Mouse (Mus musculus) neural tube, embryonic 14.5 days (tissue): ENCODE measurements at regions not wholly inside any gene's neighbourhood (a gene's known extent, or its start where the extent isn't known, plus 50 kb on each side); places are given as distances from the start of the nearest gene placed in this dataset.

Experiments
- ATAC-seq: fragments of 200-750 bp; cut with Nextera tagmentation; 2 replicates; pipeline ENCODE4 v1.8.0; 2017; ENCODE audit warnings: low read depth, mild to moderate bottlenecking, moderate TSS enrichment, moderate library complexity
- H3K27ac ChIP-seq: fragments of 300-500 bp; sonication (generic); 2 replicates; pipeline ENCODE4 v1.5.1; 2014; ENCODE audit warnings: low read depth, mild to moderate bottlenecking, control low read depth, low read length, moderate library complexity, mixed read lengths
- H3K27me3 ChIP-seq: fragments of 300-500 bp; sonication (generic); 2 replicates; pipeline ENCODE4 v1.6.1; 2014; ENCODE audit warnings: low read length; ENCODE audit not compliant: control insufficient read depth, insufficient read depth
- H3K36me3 ChIP-seq: fragments of 300-500 bp; sonication (generic); 2 replicates; pipeline ENCODE4 v1.6.1; 2014; ENCODE audit warnings: low read length, mixed read lengths; ENCODE audit not compliant: control insufficient read depth, insufficient read depth
- H3K4me1 ChIP-seq: fragments of 300-500 bp; sonication (generic); 2 replicates; pipeline ENCODE4 v1.6.1; 2014; ENCODE audit warnings: low read length; ENCODE audit not compliant: control insufficient read depth, insufficient read depth
- H3K4me2 ChIP-seq: fragments of 300-500 bp; sonication (generic); 2 replicates; pipeline ENCODE4 v1.6.1; 2014; ENCODE audit warnings: mild to moderate bottlenecking, low read depth, low read length, control low read depth
- H3K4me3 ChIP-seq: fragments of 300-500 bp; sonication (generic); 2 replicates; pipeline ENCODE4 v1.5.1; 2014; ENCODE audit warnings: low read depth, low read length, control low read depth, mixed read lengths
- H3K9ac ChIP-seq: fragments of 300-500 bp; sonication (generic); replicated peaks from 2 replicates; pipeline ENCODE4 v1.6.1; 2014; ENCODE audit warnings: low read depth, mild to moderate bottlenecking, control low read depth, low read length, mixed read lengths
- H3K9me3 ChIP-seq: fragments of 300-500 bp; sonication (generic); 2 replicates; pipeline ENCODE4 v1.6.1; 2016; ENCODE audit warnings: low read length; ENCODE audit not compliant: control insufficient read depth
- WGBS: fragments of 180-500 bp; shearing (Covaris S2); extraction: QIAGEN DNeasy Blood & Tissue Kit; methylation state at CpG from one replicate; pipeline ENCODE4 v1.1.7; 2014; 5-methylcytosine and 5-hydroxymethylcytosine counted together

GRCm38 (mm10) chr15:8868021-8868420 is 99.7 kb upstream of the Ranbp3l start:
- no peaks in the 10 kb centered on the region for H3K27me3 ChIP-seq
- H3K27ac ChIP-seq, result no peak overlapping the region
- H3K9ac ChIP-seq, result no peak overlapping the region
- no peaks in the 10 kb centered on the region for H3K9me3 ChIP-seq
- WGBS, result 85% methylated on average over 2 of the region's 2 CpGs
- H3K36me3 ChIP-seq, result no peaks in the 10 kb centered on the region
- no peak overlapping the region for H3K4me2 ChIP-seq
- H3K4me1 ChIP-seq, result no peaks in the 10 kb centered on the region
- ATAC-seq, result no peak
- no peak overlapping the region for H3K4me3 ChIP-seq

GRCm38 (mm10) chr15:8867160-8867891 is 100.4 kb upstream of the Ranbp3l start:
- 47% methylated on average over 7 of the region's 7 CpGs for WGBS
- no peaks in the 10 kb centered on the region for H3K4me1 ChIP-seq
- H3K27ac ChIP-seq, result no peak overlapping the region
- no peaks in the 10 kb centered on the region for H3K9me3 ChIP-seq
- H3K9ac ChIP-seq, result no peak overlapping the region
- no peak overlapping the region for H3K4me2 ChIP-seq
- 0 out of 2 replicates have a peak, but pooled peaks have one; percentile 52 for ATAC-seq
- H3K4me3 ChIP-seq, result no peak overlapping the region
- H3K36me3 ChIP-seq, result no peaks in the 10 kb centered on the region
- H3K27me3 ChIP-seq, result no peaks in the 10 kb centered on the region

- Histone ChIP-seq H3K36me3 (no peaks in the 10 kb centered on the region), H3K4me2 (no peak overlapping the region), H3K4me1 (no peaks in the 10 kb centered on the region), H3K9me3 (no peaks in the 10 kb centered on the region), H3K27ac (no peak overlapping the region), H3K27me3 (no peaks in the 10 kb centered on the region), H3K9ac (no peak overlapping the region), H3K4me3 (no peak overlapping the region)
- WGBS, result 35% methylated on average over 8 of the region's 8 CpGs
- peak; percentile 70 for ATAC-seq
Observed at GRCm38 (mm10) chr15:8865089-8865933, 102.4 kb upstream of the Ranbp3l start.

- H3K4me1 ChIP-seq, result no peaks in the 10 kb centered on the region
- H3K27ac ChIP-seq, result no peak overlapping the region
- 38% methylated on average over 11 of the region's 11 CpGs for WGBS
- no peak overlapping the region for H3K4me3 ChIP-seq
- H3K4me2 ChIP-seq, result no peak overlapping the region
- ATAC-seq, result peak; percentile 44; the same call in 1 of the 2 replicates
- H3K27me3 ChIP-seq, result no peaks in the 10 kb centered on the region
- no peaks in the 10 kb centered on the region for H3K36me3 ChIP-seq
- no peak overlapping the region for H3K9ac ChIP-seq
- H3K9me3 ChIP-seq, result no peaks in the 10 kb centered on the region
Observed at GRCm38 (mm10) chr15:8856419-8857084, 111.2 kb upstream of the Ranbp3l start.

DNA sequence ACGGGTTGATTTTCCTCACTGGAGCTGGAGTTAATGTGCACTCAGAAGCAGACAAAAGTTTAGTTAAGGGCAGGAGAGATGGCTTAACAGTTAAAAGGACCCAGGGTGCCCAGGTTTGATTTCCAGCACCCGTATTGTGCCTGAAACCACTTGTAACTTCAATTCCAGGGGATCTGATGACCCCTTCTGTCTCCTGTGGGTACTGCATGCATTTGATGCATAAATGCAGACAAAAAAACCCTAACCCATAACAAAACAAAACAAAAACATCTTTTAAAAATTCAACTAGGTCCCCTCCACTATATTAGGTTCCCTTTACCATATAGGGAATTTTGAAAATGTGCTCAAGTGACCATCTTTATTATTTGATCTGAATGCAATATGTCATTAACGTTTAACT is 112.2 kb upstream of the Ranbp3l start:
- H3K4me3 ChIP-seq, result no peak overlapping the region
- H3K9ac ChIP-seq, result no peak overlapping the region
- no peaks in the 10 kb centered on the region for H3K4me1 ChIP-seq
- no peak overlapping the region for H3K27ac ChIP-seq
- no peaks in the 10 kb centered on the region for H3K27me3 ChIP-seq
- H3K9me3 ChIP-seq, result no peaks in the 10 kb centered on the region
- no peaks in the 10 kb centered on the region for H3K36me3 ChIP-seq
- no peak for ATAC-seq
- H3K4me2 ChIP-seq, result no peak overlapping the region
- whole genome bisulfite sequencing, result 93% methylated on average over 3 of the region's 3 CpGs

GRCm38 (mm10) chr15:8854336-8854735 is 113.4 kb upstream of the Ranbp3l start:
- Histone ChIP-seq H3K27ac (no peak overlapping the region), H3K4me1 (no peaks in the 10 kb centered on the region), H3K4me3 (no peak overlapping the region), H3K36me3 (no peaks in the 10 kb centered on the region), H3K9ac (no peak overlapping the region), H3K27me3 (no peaks in the 10 kb centered on the region), H3K9me3 (no peaks in the 10 kb centered on the region), H3K4me2 (no peak overlapping the region)
- no peak for ATAC-seq
- WGBS, result 79% methylated on average over 7 of the region's 7 CpGs

- H3K9ac ChIP-seq, result no peak overlapping the region
- 93% methylated on average over 1 of the region's 1 CpGs for WGBS
- no peaks in the 10 kb centered on the region for H3K4me1 ChIP-seq
- no peaks in the 10 kb centered on the region for H3K27me3 ChIP-seq
- no peak overlapping the region for H3K27ac ChIP-seq
- H3K9me3 ChIP-seq, result no peaks in the 10 kb centered on the region
- no peak for ATAC-seq
- H3K4me3 ChIP-seq, result no peak overlapping the region
- no peak overlapping the region for H3K4me2 ChIP-seq
- H3K36me3 ChIP-seq, result no peaks in the 10 kb centered on the region
Observed at GRCm38 (mm10) chr15:8850996-8851395, 116.8 kb upstream of the Ranbp3l start.

DNA sequence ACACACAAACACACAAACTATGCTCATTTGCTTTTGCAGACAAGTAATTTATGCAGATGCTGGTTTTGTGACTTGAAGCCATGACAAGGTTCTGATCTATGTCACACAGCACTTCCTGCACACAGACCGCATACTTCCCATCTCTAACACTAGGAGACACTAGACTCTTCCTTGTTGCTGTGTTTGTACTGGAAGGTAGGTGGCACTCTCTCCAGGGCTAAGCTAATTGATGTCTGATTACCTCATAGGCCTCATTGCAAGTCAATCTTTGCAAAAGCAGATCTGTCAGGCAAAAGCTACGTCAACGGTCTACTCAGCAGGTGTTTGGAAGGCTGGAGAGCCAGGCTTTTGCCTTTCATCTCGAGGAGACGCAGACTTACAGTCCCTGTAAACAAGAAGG is 118.3 kb upstream of the Ranbp3l start:
- Histone ChIP-seq H3K27me3 (no peaks in the 10 kb centered on the region), H3K9ac (no peak overlapping the region), H3K36me3 (no peaks in the 10 kb centered on the region), H3K27ac (no peak overlapping the region), H3K4me2 (no peak overlapping the region), H3K4me1 (no peaks in the 10 kb centered on the region), H3K9me3 (no peaks in the 10 kb centered on the region), H3K4me3 (no peak overlapping the region)
- 74% methylated on average over 5 of the region's 5 CpGs for WGBS
- ATAC-seq, result no peak

GRCm38 (mm10) chr15:8842129-8842528 is 125.6 kb upstream of the Ranbp3l start:
- Histone ChIP-seq H3K36me3 (no peaks in the 10 kb centered on the region), H3K27ac (no peak overlapping the region), H3K4me3 (no peak overlapping the region), H3K9me3 (no peaks in the 10 kb centered on the region), H3K27me3 (no peaks in the 10 kb centered on the region), H3K9ac (no peak overlapping the region), H3K4me1 (no peaks in the 10 kb centered on the region), H3K4me2 (no peak overlapping the region)
- ATAC-seq, result no peak
- WGBS, result 56% methylated on average over 9 of the region's 9 CpGs
